Mouse (Mus musculus): Measurements from ENCODE around the gene 9430015G10Rik. TPM values are rescaled to one million over a fixed set of nuclear protein-coding genes. Genes with fewer than 3 reads are reported as not detected.

Gene 9430015G10Rik
- 10 to 100 TPM; 28.0 to 28.1 TPM for total RNA-seq (2021)
- long read RNA-seq, experiment 1, transcript 9430015G10Rik-203 (8 exons, 2,937 nt): minor isoform, 5 of 27 reads
- long read RNA-seq, experiment 1, transcript 9430015G10Rik-201 (10 exons, 2,528 nt): major isoform, 8 of 27 reads
- long read RNA-seq, experiment 1, partial matches to known transcripts: 2 of 27 reads
- long read RNA-seq, experiment 1, other reads (novel, unspliced or antisense): 9 of 27 reads
- long read RNA-seq, experiment 2, transcript 9430015G10Rik-201 (10 exons, 2,528 nt): major isoform, 5 of 26 reads
- long read RNA-seq, experiment 2, partial matches to known transcripts: 3 of 26 reads
- long read RNA-seq, experiment 2, other reads (novel, unspliced or antisense): 16 of 26 reads

GRCm38 (mm10) chr4:156109570-156110331 is at the start of gene 9430015G10Rik:
TSS of gene 9430015G10Rik (plus strand) at chr4:156109982.
- DNase-seq (ENCODE audit: low spot score in 2 of 2): peak; percentile 98 to 99
- intact Hi-C loops (cut with DNase I): loop anchor here (5.0 kb wide), 2 partner anchors 77 to 152 kb away; no protein-coding TSS in a partner anchor

- DNase-seq (ENCODE audit: low spot score in 2 of 2): no peak
- intact Hi-C loops (cut with DNase I): no loop called here
Measured at GRCm38 (mm10) chr4:156063861-156064509, 45.8 kb upstream of the 9430015G10Rik start.

- DNase-seq (ENCODE audit: low spot score in 2 of 2): no peak
- intact Hi-C loops (cut with DNase I): no loop called here
Measured at GRCm38 (mm10) chr4:156064510-156064897, 45.3 kb upstream of the 9430015G10Rik start.

GRCm38 (mm10) chr4:156065156-156065894 is 44.5 kb upstream of the 9430015G10Rik start:
- intact Hi-C loops (cut with DNase I): no loop called here
- no peak for DNase-seq (ENCODE audit: low spot score in 2 of 2)

DNA sequence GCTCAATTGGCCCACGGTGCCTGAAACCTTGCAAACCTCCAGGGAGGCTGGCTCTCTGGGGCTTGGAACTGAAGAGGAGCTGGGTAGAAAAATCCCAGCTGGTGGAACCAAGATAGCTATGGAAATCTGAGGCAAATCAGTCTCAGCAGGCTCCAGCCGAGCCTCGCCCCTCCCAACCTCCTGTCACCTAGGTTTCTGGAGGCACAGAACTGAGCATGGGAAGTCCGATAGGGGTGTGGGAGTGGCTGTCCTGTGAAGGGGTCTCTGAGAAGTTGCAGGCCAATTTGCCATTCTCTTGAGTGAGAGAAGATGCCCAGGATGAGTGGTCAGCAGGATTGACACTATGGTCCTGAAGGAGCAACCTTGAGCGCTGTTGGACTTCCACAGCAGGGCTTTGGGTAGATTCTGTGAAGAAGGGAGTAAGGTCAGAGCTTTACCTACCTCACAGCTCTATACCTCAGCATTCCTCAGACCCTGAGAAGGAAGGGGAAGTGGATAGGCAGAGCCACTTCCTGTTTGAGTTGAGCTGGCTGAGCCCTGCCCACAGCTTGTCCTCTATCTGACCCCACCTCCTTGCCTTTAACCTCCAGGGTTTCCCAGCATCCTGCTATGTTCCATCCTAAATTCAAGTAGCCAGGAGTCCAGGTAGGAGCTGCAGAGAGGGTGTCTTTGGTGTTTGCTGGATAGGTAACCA is 42.4 kb upstream of the 9430015G10Rik start:
- intact Hi-C loops (cut with DNase I): no loop called here
- DNase-seq (ENCODE audit: low spot score in 2 of 2): no peak

DNA sequence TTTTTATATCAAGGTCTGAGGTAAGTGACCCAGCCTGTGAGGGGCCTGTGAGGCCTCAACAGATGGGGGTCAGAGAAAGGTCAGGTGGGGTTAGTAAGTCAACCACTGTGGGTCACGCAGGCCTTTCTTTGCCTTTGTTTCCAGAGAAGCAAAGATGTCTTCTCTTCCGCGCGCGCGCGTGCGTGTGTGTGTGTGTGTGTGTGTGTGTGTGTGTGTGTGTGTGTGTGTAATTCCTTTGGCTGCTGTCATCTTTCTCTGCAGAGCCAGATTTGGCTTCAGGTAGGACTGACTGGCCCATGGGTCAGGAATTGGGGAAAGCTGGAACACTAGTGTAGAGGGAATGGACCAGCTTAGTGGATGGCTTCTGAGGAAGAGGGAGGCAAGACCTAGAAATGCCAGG is 40.1 kb upstream of the 9430015G10Rik start:
- no peak for DNase-seq (ENCODE audit: low spot score in 2 of 2)
- intact Hi-C loops (cut with DNase I): no loop called here

GRCm38 (mm10) chr4:156070276-156070675 is 39.5 kb upstream of the 9430015G10Rik start:
- DNase-seq (ENCODE audit: low spot score in 2 of 2): no peak
- intact Hi-C loops (cut with DNase I): no loop called here

DNA sequence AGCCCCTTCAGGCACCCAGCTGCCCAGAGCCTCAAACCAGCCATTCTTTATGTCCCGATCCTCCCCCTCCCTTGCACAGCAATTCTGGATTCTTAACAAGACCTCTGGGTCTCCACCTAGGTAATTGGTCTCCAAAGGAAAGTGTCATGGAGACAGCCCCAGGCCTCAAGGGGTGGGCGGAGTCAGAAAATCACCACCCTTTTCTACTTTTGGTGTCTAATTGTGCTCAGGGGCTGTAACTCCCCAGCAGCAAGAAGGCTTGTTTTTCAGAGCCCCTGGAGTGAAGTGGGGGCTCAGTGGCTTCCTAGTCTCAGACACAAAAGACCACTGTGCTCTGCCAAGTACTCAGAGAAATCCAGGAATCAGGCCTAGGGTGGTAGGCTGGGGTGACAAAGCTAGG is 39.1 kb upstream of the 9430015G10Rik start:
- intact Hi-C loops (cut with DNase I): no loop called here
- no peak for DNase-seq (ENCODE audit: low spot score in 2 of 2)

DNA sequence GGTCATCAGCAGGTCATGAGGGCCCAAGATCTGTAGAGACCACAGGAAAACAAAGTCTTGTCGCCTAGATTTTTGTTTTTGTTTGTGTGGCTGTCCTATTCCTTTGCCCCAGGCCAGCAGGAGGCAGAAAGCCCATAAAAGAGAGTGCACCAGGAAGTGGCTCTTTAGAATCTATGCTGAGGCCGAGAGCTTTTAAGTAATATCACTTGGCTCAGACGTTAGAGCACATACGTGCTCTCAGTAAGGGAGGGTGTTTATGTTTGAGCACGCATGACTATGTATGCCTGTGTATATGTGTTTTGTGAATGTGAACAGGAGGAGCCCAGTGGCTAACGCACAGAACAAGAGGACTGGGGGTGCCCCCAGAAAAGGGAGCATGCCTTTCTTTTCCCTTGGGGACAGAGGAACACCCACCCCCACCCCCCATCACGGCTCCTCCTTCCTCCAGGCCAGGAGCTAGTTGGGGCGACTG is 32.8 kb upstream of the 9430015G10Rik start:
- no peak for DNase-seq (ENCODE audit: low spot score in 2 of 2)
- intact Hi-C loops (cut with DNase I): no loop called here

DNA sequence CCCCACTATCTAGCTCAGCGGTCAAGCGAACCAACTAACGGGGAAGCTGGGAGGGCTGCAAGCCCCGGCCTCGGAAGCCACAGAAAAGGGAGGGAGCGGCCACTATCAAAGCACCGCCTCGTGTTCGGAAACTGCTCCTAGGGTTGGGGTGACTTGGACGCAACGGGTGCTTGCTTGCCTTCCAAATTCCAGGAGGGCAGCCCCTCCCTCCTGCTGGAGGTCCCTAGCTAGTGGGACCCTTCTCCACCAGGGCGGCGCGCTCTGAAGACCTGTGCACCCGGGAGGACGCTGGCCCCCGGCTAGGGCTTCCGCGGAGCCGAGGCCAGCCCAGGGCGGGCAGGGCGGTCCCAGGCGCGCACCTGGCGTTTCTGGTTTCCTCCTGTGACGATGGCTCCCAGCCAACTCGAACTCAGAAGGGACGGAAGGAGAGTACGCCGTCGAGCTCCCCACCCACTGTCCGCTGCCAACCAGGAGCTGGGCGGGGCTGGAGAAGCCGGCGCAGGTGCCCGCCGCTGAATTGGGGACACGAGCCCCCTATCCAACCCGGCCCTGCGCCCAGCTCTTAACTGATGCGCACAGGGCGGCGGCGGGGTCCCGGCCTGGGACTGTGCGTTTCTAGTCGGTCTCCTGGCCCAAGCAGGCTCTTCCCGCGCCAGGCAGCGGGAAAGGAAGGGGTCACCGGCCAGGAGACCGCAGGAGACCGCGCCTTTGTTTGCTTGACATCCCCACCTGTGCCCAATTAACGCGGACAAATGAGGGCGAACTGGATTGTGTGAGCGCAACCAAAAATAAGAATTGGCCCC is 32.1 kb upstream of the 9430015G10Rik start:
- intact Hi-C loops (cut with DNase I): no loop called here
- DNase-seq (ENCODE audit: low spot score in 2 of 2): no peak

DNA sequence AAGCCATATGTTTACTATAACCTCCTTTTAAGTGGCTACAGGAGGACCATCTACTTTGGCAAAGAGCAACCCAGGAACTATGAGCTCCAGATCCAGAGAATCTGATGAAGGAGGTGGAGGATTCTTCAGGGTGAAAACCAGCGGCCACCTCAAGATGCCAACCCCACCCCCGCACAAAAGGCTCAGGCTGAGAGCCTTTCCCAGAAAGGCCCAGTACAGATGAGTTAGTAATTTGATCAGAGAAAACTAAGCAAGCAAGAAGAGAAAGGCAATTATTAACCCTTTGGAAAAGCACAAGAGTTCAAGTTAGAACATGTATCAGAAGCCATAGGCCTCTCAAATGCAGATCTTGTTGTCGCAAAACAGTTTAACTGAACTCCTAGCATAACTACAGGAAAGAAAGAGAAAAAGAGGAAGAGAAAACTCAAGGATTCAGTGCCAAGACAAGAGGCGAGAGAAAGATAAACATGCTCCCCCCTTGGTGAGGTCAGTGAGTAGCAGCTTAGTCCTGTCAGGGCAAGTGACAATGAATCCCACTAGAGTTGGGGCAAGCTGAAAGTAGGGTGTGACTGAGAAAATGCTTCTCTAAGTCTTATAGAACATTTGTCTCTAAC is 27.1 kb upstream of the 9430015G10Rik start:
- intact Hi-C loops (cut with DNase I): no loop called here
- DNase-seq (ENCODE audit: low spot score in 2 of 2): no peak

DNA sequence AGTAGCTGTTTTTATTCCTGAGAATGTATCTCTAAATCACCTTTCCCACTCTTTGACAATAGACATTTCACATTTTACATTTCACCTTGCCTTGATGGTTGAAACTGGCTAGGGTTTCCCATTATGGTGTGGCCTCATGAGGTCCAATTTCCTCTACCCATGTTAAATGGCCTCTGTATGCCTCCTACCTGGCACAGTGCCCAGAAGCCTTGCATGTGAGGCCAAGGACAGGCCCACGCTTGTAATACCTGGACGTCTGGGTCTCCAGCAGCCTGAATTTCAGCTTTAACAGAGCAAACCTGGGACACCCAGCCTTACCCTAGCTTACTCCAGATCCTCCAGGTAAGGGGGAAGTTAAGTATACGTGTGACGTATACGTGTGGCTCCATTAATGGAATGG is 26.4 kb upstream of the 9430015G10Rik start:
- intact Hi-C loops (cut with DNase I): no loop called here
- no peak for DNase-seq (ENCODE audit: low spot score in 2 of 2)

GRCm38 (mm10) chr4:156084096-156084879 is 25.5 kb upstream of the 9430015G10Rik start:
- no peak for DNase-seq (ENCODE audit: low spot score in 2 of 2)
- intact Hi-C loops (cut with DNase I): no loop called here

DNA sequence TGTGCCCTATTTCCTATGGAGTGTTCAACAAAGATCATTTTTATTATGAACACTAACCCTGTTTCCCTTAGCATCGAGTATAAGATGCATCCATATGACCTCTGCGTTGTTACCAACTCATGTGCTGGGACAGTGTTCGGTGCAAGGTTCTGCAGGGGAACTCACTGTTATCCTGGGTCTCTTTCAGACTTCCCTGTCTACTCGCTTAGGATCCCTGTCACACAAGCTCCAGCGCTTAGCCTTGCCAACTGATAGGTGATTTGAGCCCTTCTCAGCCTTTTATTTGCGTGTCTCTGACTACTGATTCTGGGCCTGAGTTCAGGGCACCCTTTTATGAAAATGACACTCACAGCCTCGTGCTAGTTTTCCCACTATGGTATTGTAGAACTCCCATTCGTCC is 24.5 kb upstream of the 9430015G10Rik start:
- intact Hi-C loops (cut with DNase I): no loop called here
- no peak for DNase-seq (ENCODE audit: low spot score in 2 of 2)

DNA sequence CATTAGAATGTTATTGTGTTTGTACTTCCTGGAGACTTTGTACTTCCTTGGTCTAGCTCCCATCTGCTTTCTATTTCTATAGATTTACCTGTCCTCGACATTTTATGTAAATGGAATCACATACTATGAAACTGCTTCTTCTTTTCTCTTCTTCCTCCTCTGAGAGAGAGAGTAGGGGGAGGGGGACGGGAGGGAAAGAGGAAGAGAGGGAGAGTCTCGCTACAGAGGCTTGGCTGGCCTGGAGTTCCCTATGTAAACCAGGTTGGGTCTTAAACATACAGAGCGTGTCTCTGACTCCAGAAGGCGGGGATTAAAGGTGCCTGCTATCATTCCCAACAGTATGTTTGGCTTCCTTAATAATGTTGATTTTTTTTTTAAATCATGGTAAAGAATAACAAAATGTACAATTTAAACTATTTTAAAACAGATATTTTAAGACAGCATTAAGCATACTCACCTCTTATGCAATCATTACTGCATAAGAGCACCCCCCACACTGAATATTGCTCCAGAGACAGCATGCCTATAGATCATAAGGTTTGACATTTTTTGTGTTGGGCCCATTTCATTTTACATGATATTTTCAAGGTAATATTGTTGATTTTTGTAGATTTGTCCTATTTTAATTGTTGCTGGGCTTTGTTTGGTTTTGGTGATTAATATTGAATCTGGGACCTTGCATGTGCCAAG is 22.2 kb upstream of the 9430015G10Rik start:
- no peak for DNase-seq (ENCODE audit: low spot score in 2 of 2)
- intact Hi-C loops (cut with DNase I): no loop called here

DNA sequence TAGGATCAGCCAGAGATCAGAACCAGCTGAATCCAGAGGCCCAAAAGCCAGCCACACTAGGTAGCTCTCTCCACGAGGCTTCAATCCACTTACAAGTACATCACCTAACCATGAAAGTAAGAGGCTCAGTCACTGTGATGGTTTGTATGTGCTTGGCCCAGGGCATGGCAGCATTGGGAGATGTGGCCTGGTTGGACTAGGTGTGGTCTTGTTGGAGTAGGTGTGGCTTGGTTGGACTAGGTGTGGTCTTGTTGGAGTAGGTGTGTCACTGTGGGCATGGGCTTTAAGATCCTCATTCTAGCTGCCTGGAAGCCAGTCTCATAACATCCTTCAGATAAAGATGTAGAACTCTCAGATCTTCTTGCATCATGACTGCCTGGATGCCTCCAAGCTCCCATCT is 18.5 kb upstream of the 9430015G10Rik start:
- no peak for DNase-seq (ENCODE audit: low spot score in 2 of 2)
- intact Hi-C loops (cut with DNase I): no loop called here

Measured in left cerebral cortex, postnatal 14 days (tissue).